Mouse (Mus musculus) kidney, embryonic 14.5 days (tissue): ENCODE measurements at regions not wholly inside any gene's neighbourhood (a gene's known extent, or its start where the extent isn't known, plus 50 kb on each side); places are given as distances from the start of the nearest gene placed in this dataset.

ENCODE experiments used
- ATAC-seq: fragments of 200-750 bp; cut with Nextera tagmentation; 2 replicates; pipeline ENCODE4 v1.8.0; 2017; ENCODE audit warnings: moderate number of reproducible peaks, mild to moderate bottlenecking, moderate TSS enrichment, moderate library complexity; ENCODE audit not compliant: low FRiP score, low TSS enrichment
- H3K27ac ChIP-seq: fragments of 300-500 bp; sonication (generic); 2 replicates; pipeline ENCODE4 v1.5.1; 2014; ENCODE audit warnings: low read depth, mild to moderate bottlenecking, low read length, moderate library complexity, mixed read lengths
- H3K27me3 ChIP-seq: fragments of 300-500 bp; sonication (generic); 2 replicates; pipeline ENCODE4 v1.6.1; 2014; ENCODE audit warnings: mild to moderate bottlenecking, low read length; ENCODE audit not compliant: control insufficient read depth, insufficient read depth
- H3K36me3 ChIP-seq: fragments of 300-500 bp; sonication (generic); 2 replicates; pipeline ENCODE4 v1.6.1; 2014; ENCODE audit warnings: low read length, mixed read lengths; ENCODE audit not compliant: control insufficient read depth, insufficient read depth
- H3K4me1 ChIP-seq: fragments of 300-500 bp; sonication (generic); 2 replicates; pipeline ENCODE4 v1.6.1; 2014; ENCODE audit warnings: low read length, mixed read lengths; ENCODE audit not compliant: control insufficient read depth, insufficient read depth
- H3K4me2 ChIP-seq: fragments of 300-500 bp; sonication (generic); replicated peaks from 2 replicates; pipeline ENCODE4 v1.6.1; 2014; ENCODE audit warnings: low read depth, mild to moderate bottlenecking, low read length
- H3K4me3 ChIP-seq: fragments of 300-500 bp; sonication (generic); 2 replicates; pipeline ENCODE4 v1.5.1; 2014; ENCODE audit warnings: mild to moderate bottlenecking, low read length
- H3K9ac ChIP-seq: fragments of 300-500 bp; sonication (generic); 2 replicates; pipeline ENCODE4 v1.6.1; 2014; ENCODE audit warnings: low read depth, mild to moderate bottlenecking, low read length, moderate library complexity
- H3K9me3 ChIP-seq: fragments of 300-500 bp; sonication (generic); 2 replicates; pipeline ENCODE4 v1.6.1; 2016; ENCODE audit warnings: low read length; ENCODE audit not compliant: control insufficient read depth
- WGBS: fragments of 180-500 bp; shearing (Covaris S2); extraction: QIAGEN DNeasy Blood & Tissue Kit; methylation state at CpG from one replicate; pipeline ENCODE4 v1.1.7; 2014; 5-methylcytosine and 5-hydroxymethylcytosine counted together

DNA sequence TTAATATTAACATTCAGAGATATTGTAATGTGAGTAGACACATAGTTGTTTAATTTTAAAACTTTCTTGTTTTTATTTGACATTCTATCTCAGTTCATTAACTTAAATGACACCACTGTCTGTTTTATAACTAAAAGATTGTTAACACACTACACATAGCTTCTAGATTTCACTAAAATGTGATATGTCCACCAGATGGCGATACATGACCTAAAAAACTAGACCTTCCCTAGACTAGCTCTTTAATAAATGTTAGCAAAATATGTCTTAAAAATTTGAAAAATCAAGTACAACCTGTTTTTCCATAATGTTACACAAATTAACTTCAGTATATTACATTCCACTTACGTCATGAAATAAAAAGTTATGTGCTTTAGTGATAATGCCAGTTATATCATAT is 1398.8 kb upstream of the Cdh9 start:
- Histone ChIP-seq H3K27me3 (no peaks in the 10 kb centered on the region), H3K36me3 (no peaks in the 10 kb centered on the region), H3K27ac (no peak overlapping the region), H3K4me1 (no peaks in the 10 kb centered on the region), H3K4me3 (no peak overlapping the region), H3K4me2 (no peak overlapping the region), H3K9ac (no peak overlapping the region), H3K9me3 (no peaks in the 10 kb centered on the region)
- 31% methylated on average over 2 of the region's 2 CpGs for WGBS
- no peak for ATAC-seq

DNA sequence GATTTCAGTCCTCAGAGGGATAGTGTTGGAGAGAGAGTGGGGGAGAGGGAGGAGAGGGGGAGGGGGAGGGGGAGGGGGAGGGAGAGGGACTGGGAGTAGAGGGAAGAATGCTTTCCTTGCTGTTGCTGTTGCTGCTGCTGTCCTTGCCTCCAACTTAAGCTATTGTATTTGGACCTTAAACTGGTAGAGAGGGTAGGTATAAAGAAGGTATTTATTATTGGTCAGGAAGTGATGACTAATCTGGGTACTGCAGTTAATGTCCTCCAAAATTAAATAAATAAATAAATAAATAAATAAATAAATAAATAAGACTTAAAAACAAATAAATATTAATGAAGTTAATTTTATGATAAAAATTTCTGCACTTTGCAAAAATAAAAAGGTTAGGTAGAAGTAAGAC is 1396.6 kb upstream of the Cdh9 start:
- Histone ChIP-seq H3K9ac (no peak overlapping the region), H3K36me3 (no peaks in the 10 kb centered on the region), H3K4me1 (no peaks in the 10 kb centered on the region), H3K4me3 (no peak overlapping the region), H3K9me3 (no peaks in the 10 kb centered on the region), H3K27ac (no peak overlapping the region), H3K27me3 (no peaks in the 10 kb centered on the region), H3K4me2 (no peak overlapping the region)
- no peak for ATAC-seq

DNA sequence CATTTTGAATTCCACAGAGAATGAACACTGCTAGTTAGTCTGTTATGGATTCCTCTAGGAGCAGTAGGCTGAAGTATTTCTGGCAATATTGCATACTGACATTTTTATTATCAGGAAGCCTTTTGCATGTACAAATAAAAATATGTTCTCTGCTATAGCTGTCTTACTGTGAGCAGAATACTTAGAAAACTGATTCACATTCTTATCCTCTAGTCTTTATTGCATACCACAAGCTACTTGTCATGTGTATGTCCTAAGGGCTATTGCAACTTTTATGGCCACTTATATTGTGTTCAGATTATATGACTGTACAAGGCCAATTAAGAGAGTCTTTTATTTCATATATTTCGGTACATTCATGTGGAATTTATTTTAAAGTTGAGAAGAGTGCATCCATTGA is 1366.7 kb upstream of the Cdh9 start:
- H3K27ac ChIP-seq: no peak overlapping the region
- WGBS: 71% methylated on average over 1 of the region's 1 CpGs

DNA sequence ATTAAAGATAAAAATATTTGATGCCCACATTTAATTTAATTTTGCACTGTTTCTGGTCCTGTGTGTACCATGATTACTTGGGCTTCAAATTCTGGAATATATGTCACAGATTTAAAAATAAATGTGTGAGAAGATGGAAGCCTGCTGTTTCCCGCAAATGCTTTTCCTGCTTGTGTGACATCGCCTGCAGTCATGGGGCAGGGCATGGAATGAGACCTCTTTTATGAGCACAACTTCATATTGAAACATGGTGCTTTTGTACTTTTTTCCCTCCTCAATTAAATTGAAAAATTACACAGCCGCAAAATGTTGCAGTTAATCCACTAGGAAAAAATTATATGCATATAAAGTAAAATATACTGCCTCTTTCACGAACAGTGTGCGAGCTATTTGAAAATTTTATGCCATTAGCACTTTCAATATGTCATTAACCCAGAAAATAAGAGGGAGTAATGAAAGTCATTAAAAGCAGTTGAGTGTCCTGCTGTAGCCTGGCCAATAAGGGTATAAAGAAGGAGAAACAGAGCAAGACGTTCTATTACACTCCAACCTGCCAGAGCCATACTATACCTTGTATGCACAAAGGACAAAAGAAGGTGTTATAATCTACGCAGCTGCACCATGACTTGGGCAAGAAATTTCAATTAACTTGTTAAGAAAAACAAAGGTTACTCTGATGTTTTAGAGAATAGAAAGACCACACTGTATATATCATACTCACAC is 1336.1 kb upstream of the Cdh9 start:
- no peak overlapping the region for H3K27ac ChIP-seq
- no peak overlapping the region for H3K4me2 ChIP-seq
- H3K27me3 ChIP-seq: no peaks in the 10 kb centered on the region
- no peak overlapping the region for H3K9ac ChIP-seq
- ATAC-seq: peak; percentile 46; the same call in 1 of the 2 replicates
- no peaks in the 10 kb centered on the region for H3K4me1 ChIP-seq
- H3K9me3 ChIP-seq: no peaks in the 10 kb centered on the region
- H3K4me3 ChIP-seq: no peak overlapping the region
- H3K36me3 ChIP-seq: no peaks in the 10 kb centered on the region
- 64% methylated on average over 7 of the region's 7 CpGs for WGBS

More for the DNA sequence above, 1366.7 kb upstream of the Cdh9 start:
- Histone ChIP-seq H3K4me2 (no peak overlapping the region), H3K4me3 (no peak overlapping the region), H3K9me3 (no peaks in the 10 kb centered on the region), H3K36me3 (no peaks in the 10 kb centered on the region), H3K9ac (no peak overlapping the region), H3K4me1 (no peaks in the 10 kb centered on the region), H3K27me3 (no peaks in the 10 kb centered on the region)
- no peak for ATAC-seq
